Mouse (Mus musculus) thymus, postnatal 10 days (tissue): Measurements from ENCODE around the gene Tmem45a.
"Not testable (repeated sequence)": the region's sequence is repeated elsewhere in the genome, so short reads cannot be mapped to it uniquely, and the experiment has no call there.

ENCODE experiments used
- DNase-seq, 2 experiments: peaks; one replicate each; pipeline ENCODE4 v3.0.0; 2021; ENCODE audit warnings: low spot score in 2 of 2

The Tmem45a gene

GRCm38 (mm10) chr16:56885824-56886615 lies at the start of gene Tmem45a:
Tmem45a (minus strand) TSS chr16:56886166.
- DNase-seq, result peak; percentile 61 to 65

- no peak for DNase-seq
Observed at GRCm38 (mm10) chr16:56928023-56928422, 42.1 kb upstream of the Tmem45a start, which contains the start of gene Lnp1. Lnp1 (minus strand) TSS chr16:56928061.

- peak in 1 of 2 experiments; percentile 6 for DNase-seq
Observed at GRCm38 (mm10) chr16:56920102-56920657, 34.2 kb upstream of the Tmem45a start.

- DNase-seq, result no peak
Observed at GRCm38 (mm10) chr16:56917230-56917629, 31.3 kb upstream of the Tmem45a start.

GRCm38 (mm10) chr16:56908986-56909385 lies 23.0 kb upstream of the Tmem45a start:
- no peak for DNase-seq

GRCm38 (mm10) chr16:56902206-56902605 lies 16.2 kb upstream of the Tmem45a start:
- not testable (repeated sequence) for DNase-seq

- DNase-seq, result no peak
Observed at GRCm38 (mm10) chr16:56891583-56891982, 5.6 kb upstream of the Tmem45a start.

- DNase-seq, result no peak
Observed at GRCm38 (mm10) chr16:56886616-56887116, 700 bp upstream of the Tmem45a start.

GRCm38 (mm10) chr16:56884811-56885210 lies 1.2 kb downstream of the Tmem45a start:
- no peak for DNase-seq

GRCm38 (mm10) chr16:56873410-56873809 lies 12.6 kb downstream of the Tmem45a start:
- DNase-seq, result no peak

- no peak for DNase-seq
Observed at GRCm38 (mm10) chr16:56870458-56870857, 15.5 kb downstream of the Tmem45a start.

GRCm38 (mm10) chr16:56868361-56868760 lies 17.6 kb downstream of the Tmem45a start:
- no peak for DNase-seq

- DNase-seq, result no peak
Observed at GRCm38 (mm10) chr16:56867591-56867990, 18.4 kb downstream of the Tmem45a start.

GRCm38 (mm10) chr16:56852841-56853587 lies 33.0 kb downstream of the Tmem45a start:
- DNase-seq, result no peak

- DNase-seq, result no peak
Observed at GRCm38 (mm10) chr16:56842988-56843387, 43.0 kb downstream of the Tmem45a start.

- DNase-seq, result no peak
Observed at GRCm38 (mm10) chr16:56833312-56833711, 52.7 kb downstream of the Tmem45a start.

GRCm38 (mm10) chr16:56831986-56832385 lies 54.0 kb downstream of the Tmem45a start:
- no peak for DNase-seq

GRCm38 (mm10) chr16:56801370-56802109 lies 84.4 kb downstream of the Tmem45a start:
- no peak for DNase-seq

GRCm38 (mm10) chr16:56800946-56801345 lies 85.0 kb downstream of the Tmem45a start:
- no peak for DNase-seq

GRCm38 (mm10) chr16:56800469-56800868 lies 85.5 kb downstream of the Tmem45a start:
- peak in 1 of 2 experiments; percentile 7 for DNase-seq

GRCm38 (mm10) chr16:56799541-56800029 lies 86.4 kb downstream of the Tmem45a start:
- no peak for DNase-seq
